Mouse (Mus musculus): Measurements from ENCODE around the gene Mphosph9. TPM values are rescaled to one million over a fixed set of nuclear protein-coding genes. Genes with fewer than 3 reads are reported as not detected.

Gene Mphosph9
- polyA plus RNA-seq, 1 experiment: 4.4 TPM

DNA sequence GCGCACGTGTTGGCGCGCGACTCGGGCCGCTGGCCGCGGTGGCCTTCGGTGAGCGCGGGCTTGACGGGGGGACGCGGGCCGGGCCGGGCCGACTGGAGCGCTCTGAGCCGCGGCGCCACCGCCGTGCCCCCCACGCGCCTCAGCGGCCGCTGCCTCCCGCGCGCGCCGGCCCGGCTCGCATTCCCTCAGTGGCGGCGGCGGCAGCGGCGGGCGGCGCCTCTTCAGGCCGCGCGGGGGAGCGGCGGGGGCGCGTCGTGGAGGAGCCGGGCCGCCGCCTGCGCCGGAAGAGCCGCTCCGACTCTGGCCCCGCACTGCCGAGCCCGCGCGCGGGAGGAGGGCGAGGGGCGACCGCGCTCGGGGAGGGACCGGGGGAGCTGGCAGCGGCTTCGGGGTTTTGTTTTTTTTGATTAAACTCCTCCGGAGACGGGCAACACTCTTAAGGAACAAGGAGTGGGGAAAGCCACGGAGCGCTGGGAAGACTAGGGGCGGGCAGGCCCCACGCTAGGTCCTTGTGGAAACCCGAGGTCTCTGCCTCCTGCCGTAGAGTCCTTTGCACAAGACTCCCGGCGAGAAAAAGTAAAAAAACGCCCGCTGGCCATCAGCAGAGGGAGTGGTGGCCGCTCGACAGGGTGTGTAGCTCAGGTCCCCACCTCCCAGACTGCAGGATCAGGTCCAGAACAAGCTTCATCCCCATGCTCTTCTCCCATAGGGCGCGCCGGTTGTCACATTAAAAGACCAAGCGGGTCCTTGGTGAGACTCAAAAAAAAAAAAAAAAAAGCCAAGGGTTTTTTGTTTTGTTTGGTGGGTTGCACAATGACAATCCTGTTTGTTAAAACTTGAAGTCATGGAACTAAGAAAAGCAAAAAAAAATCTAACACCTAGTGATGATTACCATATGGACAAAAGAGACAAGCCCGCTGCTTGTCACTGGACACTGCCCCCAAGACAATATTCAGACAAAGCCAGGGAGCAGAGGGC lies 77.9 kb downstream of the Mphosph9 start, which contains the start of gene Pitpnm2:
Gene Pitpnm2 (minus strand): TSS at position 147 of the 978 bp plus-strand sequence.
- Histone ChIP-seq H3K36me3 (ENCODE audit: control insufficient read depth, insufficient read depth, low read length) (0 out of 2 replicates have a peak, but pooled peaks cover 3% of the 10 kb centered on the region), H3K4me3 (ENCODE audit: extremely low read depth, insufficient read depth, insufficient read length) (peak within 1 kb of the TSS; percentile 74), H3K4me1 (ENCODE audit: control insufficient read depth, insufficient read depth, insufficient read length) (peaks cover 4% of the 10 kb centered on the region; the same call in 1 of the 2 replicates), H3K27ac (ENCODE audit: insufficient read depth, low read length) (peak within 1 kb of the TSS; percentile 25; the same call in 1 of the 2 replicates), H3K27me3 (ENCODE audit: control insufficient read depth, insufficient read depth, low read length) (no peaks in the 10 kb centered on the region)
- TF ChIP-seq POLR2A (IDR thresholded peaks at IDR 0.05; ENCODE audit: low read depth, low read length) (no peak), CTCF (IDR thresholded peaks at IDR 0.05; ENCODE audit: extremely low read depth, insufficient read depth, insufficient read length, insufficient replicate concordance) (no peak)
- peak in 1 of 2 experiments; percentile 52 for DNase-seq (ENCODE audit: low read depth in 1 of 2, low spot score in 2 of 2)
- 3% methylated on average over 88 of the region's 90 CpGs for WGBS

DNA sequence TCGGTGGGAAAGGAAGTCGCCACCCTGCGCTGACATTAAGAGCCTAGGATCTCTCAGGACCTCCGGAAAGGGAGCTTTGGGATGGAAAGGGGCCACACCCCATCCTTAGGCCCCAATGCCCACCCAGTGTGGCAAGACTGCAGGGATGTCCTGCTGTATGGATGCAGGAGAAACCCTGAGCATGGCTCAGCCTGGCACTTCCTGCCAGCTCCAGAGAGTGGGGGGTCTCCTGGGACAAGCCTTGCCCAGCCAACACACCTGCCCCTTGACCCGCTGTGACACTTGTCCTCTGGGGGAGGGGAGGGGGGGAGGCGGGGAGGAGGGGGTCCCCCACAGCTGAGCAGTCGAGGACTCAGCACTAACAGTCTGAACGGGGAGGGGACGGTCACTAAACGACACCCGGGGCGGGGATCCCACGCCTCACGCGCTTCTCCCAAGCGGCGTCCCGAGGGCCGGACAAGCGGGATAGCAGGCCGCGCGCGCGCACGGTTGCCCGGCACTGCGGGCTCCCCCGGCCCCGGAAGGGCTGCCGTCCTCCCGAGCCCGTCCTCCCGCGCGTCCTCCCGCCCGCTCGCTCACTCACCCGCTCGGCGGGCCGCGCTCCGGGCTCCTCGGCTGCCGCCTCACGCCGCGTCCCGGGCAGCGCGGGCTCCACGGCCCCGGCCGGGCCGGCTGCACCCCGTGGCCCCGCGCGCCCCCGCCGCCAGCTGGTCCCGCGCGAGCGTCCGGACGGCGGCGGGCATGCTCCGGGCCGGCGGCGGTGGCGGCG lies 78.7 kb downstream of the Mphosph9 start:
- peak overlapping the region; percentile 74 for H3K4me3 ChIP-seq (ENCODE audit: extremely low read depth, insufficient read depth, insufficient read length)
- H3K27me3 ChIP-seq (ENCODE audit: control insufficient read depth, insufficient read depth, low read length): no peaks in the 10 kb centered on the region
- TF ChIP-seq POLR2A (IDR thresholded peaks at IDR 0.05; ENCODE audit: low read depth, low read length): no peak
- H3K36me3 ChIP-seq (ENCODE audit: control insufficient read depth, insufficient read depth, low read length): peaks cover 3% of the 10 kb centered on the region; the same call in 1 of the 2 replicates
- 6% methylated on average over 65 of the region's 77 CpGs for WGBS
- peaks cover 4% of the 10 kb centered on the region; the same call in 1 of the 2 replicates for H3K4me1 ChIP-seq (ENCODE audit: control insufficient read depth, insufficient read depth, insufficient read length)
- peak overlapping the region; percentile 25; the same call in 1 of the 2 replicates for H3K27ac ChIP-seq (ENCODE audit: insufficient read depth, low read length)
- peak in 1 of 2 experiments; percentile 62 for DNase-seq (ENCODE audit: low read depth in 1 of 2, low spot score in 2 of 2)

DNA sequence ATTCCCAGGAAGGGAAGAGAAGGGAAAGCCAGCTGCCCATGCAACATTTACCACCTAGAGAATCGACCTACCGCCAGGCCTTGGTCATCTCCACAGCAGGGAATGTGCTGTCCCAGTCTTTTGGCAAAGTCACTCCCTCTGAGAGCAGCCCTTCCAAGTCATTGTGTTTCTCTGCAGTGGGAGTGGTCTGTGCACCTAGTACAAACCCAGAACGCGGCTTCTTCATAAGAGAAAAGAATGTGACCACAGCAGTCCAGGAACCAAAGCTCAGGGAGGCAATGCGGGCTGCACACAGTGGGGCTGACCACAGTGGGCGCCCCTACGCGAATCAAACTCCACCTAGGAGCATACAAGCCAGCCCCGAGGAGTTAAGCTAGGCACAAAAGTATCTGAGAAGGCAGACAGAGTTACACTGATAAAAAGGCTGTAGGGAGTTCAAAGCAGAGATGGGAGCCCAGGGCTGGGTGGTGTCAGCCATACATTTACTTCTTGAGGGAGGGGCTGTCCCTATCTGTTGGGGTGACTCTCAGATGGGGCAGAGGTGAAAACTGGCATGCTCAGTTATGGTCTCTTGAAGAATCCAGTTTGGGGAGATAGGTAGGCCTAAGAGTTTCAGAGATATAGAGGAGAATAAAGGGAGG lies 79.7 kb downstream of the Mphosph9 start:
- 65% methylated on average over 9 of the region's 9 CpGs for WGBS
- no peaks in the 10 kb centered on the region for H3K27me3 ChIP-seq (ENCODE audit: control insufficient read depth, insufficient read depth, low read length)
- peak overlapping the region; percentile 32; the same call in 1 of the 2 replicates for H3K27ac ChIP-seq (ENCODE audit: insufficient read depth, low read length)
- peaks cover 4% of the 10 kb centered on the region; the same call in 1 of the 2 replicates for H3K4me1 ChIP-seq (ENCODE audit: control insufficient read depth, insufficient read depth, insufficient read length)
- peaks cover 2% of the 10 kb centered on the region; the same call in 1 of the 2 replicates for H3K36me3 ChIP-seq (ENCODE audit: control insufficient read depth, insufficient read depth, low read length)
- DNase-seq (ENCODE audit: low read depth in 1 of 2, low spot score in 2 of 2): no peak
- no peak overlapping the region for H3K4me3 ChIP-seq (ENCODE audit: extremely low read depth, insufficient read depth, insufficient read length)
- TF ChIP-seq CTCF (IDR thresholded peaks at IDR 0.05; ENCODE audit: extremely low read depth, insufficient read depth, insufficient read length, insufficient replicate concordance) (no peak), POLR2A (IDR thresholded peaks at IDR 0.05; ENCODE audit: low read depth, low read length) (no peak)

DNA sequence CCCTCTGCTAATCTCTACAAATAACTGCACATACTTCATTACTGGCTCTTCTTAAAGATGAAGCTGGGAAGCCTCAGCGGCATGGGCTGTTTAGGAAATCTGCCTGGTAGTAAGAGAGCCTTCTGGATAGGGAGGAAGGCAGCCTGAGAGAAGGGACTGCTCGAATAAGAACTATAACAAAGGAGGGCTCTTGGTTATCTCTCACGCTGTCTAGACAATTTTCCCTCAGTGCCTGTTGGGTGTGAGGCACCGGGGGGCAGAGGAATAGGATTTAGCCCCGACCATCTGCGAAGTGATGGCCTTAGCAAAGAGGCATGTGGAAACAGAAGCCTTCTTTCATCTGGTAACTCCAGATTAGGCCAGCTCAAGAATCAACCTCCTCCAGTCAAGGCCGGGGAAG lies 80.5 kb downstream of the Mphosph9 start:
- Histone ChIP-seq H3K27me3 (ENCODE audit: control insufficient read depth, insufficient read depth, low read length) (no peaks in the 10 kb centered on the region), H3K4me1 (ENCODE audit: control insufficient read depth, insufficient read depth, insufficient read length) (peaks cover 5% of the 10 kb centered on the region; the same call in 1 of the 2 replicates), H3K27ac (ENCODE audit: insufficient read depth, low read length) (no peak overlapping the region), H3K36me3 (ENCODE audit: control insufficient read depth, insufficient read depth, low read length) (peaks cover 2% of the 10 kb centered on the region; the same call in 1 of the 2 replicates), H3K4me3 (ENCODE audit: extremely low read depth, insufficient read depth, insufficient read length) (no peak overlapping the region)
- TF ChIP-seq POLR2A (IDR thresholded peaks at IDR 0.05; ENCODE audit: low read depth, low read length) (no peak), CTCF (IDR thresholded peaks at IDR 0.05; ENCODE audit: extremely low read depth, insufficient read depth, insufficient read length, insufficient replicate concordance) (no peak)
- DNase-seq (ENCODE audit: low read depth in 1 of 2, low spot score in 2 of 2): no peak
- WGBS: 85% methylated on average over 7 of the region's 7 CpGs

DNA sequence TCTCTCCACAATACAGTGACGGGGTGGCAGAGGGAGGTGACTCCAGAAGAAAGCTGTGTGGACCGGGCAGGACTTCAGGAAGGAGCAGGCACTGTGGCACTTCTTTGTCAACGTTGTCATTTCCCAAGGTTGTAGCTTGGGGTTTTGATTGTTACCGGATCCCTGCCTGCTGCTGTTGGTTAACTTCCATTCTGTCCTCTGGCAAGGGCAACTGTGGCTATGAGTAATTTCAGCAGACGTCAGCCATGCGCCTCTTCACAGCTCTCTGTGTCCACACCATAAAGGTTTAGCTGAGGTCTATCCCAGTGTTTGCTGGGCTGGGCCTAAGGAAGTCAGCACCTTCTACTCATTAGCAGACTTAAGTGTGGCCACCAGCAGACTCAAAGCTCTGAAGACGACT lies 82.9 kb downstream of the Mphosph9 start:
- WGBS: 92% methylated on average over 7 of the region's 7 CpGs
- Histone ChIP-seq H3K36me3 (ENCODE audit: control insufficient read depth, insufficient read depth, low read length) (peaks cover 2% of the 10 kb centered on the region; the same call in 1 of the 2 replicates), H3K27me3 (ENCODE audit: control insufficient read depth, insufficient read depth, low read length) (no peaks in the 10 kb centered on the region), H3K27ac (ENCODE audit: insufficient read depth, low read length) (no peak overlapping the region), H3K4me1 (ENCODE audit: control insufficient read depth, insufficient read depth, insufficient read length) (peaks cover 14% of the 10 kb centered on the region; the same call in 1 of the 2 replicates), H3K4me3 (ENCODE audit: extremely low read depth, insufficient read depth, insufficient read length) (no peak overlapping the region)
- TF ChIP-seq CTCF (IDR thresholded peaks at IDR 0.05; ENCODE audit: extremely low read depth, insufficient read depth, insufficient read length, insufficient replicate concordance) (no peak), POLR2A (IDR thresholded peaks at IDR 0.05; ENCODE audit: low read depth, low read length) (no peak)
- no peak for DNase-seq (ENCODE audit: low read depth in 1 of 2, low spot score in 2 of 2)

DNA sequence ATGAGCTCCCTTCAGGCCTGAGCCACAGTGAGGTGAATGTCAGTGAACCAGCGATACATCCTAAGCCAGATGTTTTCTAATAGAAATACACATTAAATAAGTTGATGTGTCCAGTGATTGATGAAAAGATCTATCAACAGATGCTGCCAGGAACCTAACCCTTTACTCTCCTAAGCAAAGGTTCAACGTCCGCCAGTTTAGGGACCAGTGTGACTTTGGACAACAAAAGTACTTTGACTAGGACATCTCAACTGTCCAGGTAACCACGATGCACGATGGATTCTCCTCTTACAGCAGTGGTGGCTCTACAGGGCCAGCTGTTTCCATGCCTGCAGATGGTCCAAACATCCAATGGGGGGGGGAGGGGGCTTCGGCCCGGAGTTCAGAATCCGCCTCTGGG lies 83.3 kb downstream of the Mphosph9 start:
- WGBS: 96% methylated on average over 8 of the region's 8 CpGs
- no peaks in the 10 kb centered on the region for H3K27me3 ChIP-seq (ENCODE audit: control insufficient read depth, insufficient read depth, low read length)
- H3K4me3 ChIP-seq (ENCODE audit: extremely low read depth, insufficient read depth, insufficient read length): no peak overlapping the region
- peaks cover 14% of the 10 kb centered on the region; the same call in 1 of the 2 replicates for H3K4me1 ChIP-seq (ENCODE audit: control insufficient read depth, insufficient read depth, insufficient read length)
- TF ChIP-seq CTCF (IDR thresholded peaks at IDR 0.05; ENCODE audit: extremely low read depth, insufficient read depth, insufficient read length, insufficient replicate concordance): no peak
- TF ChIP-seq POLR2A (IDR thresholded peaks at IDR 0.05; ENCODE audit: low read depth, low read length): no peak
- no peak overlapping the region for H3K27ac ChIP-seq (ENCODE audit: insufficient read depth, low read length)
- H3K36me3 ChIP-seq (ENCODE audit: control insufficient read depth, insufficient read depth, low read length): peaks cover 2% of the 10 kb centered on the region; the same call in 1 of the 2 replicates
- DNase-seq (ENCODE audit: low read depth in 1 of 2, low spot score in 2 of 2): no peak

Data from spleen, adult 2 months (tissue).